Mouse (Mus musculus) CH12F3 (cell line): ENCODE data around the gene Limch1.

ENCODE experiments used
- in situ Hi-C: fragments of 300-500 bp; cut with MboI; formaldehyde crosslinking; loops from 2 replicates; pipeline ENCODE4 v1.14.3; 2020; ENCODE audit warnings: low sequenced_read_pairs

The Limch1 gene

GRCm38 (mm10) chr5:67011985-67012384 is 266.4 kb downstream of the Limch1 start:
- in situ Hi-C loops: no loop called here

DNA sequence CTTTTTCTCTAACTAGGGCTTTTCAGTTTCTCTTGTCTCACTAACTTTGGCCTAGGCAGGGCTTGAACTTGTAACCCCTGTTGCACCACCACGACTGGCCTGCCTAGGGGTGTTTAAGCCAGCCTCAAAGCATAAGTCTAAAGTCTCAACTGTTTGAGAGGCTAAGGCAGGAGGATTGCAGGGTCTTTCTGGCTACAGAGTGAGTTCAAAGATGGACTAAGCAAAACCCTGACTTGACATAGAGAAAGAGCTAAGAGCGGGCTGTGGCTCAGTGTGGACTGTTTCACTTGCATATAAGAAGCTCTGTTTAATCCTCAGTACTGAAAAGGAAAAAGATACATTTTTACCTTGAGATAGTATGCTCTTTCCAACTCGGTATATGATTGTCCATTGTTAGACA is 268.3 kb downstream of the Limch1 start:
- in situ Hi-C loops: no loop called here

- in situ Hi-C loops: no loop called here
Observed at GRCm38 (mm10) chr5:67016450-67016849, 270.8 kb downstream of the Limch1 start.

- in situ Hi-C loops: no loop called here
Observed at GRCm38 (mm10) chr5:67024459-67025050, 278.9 kb downstream of the Limch1 start.

- in situ Hi-C loops: no loop called here
Observed at GRCm38 (mm10) chr5:67025095-67025494, 279.5 kb downstream of the Limch1 start.

DNA sequence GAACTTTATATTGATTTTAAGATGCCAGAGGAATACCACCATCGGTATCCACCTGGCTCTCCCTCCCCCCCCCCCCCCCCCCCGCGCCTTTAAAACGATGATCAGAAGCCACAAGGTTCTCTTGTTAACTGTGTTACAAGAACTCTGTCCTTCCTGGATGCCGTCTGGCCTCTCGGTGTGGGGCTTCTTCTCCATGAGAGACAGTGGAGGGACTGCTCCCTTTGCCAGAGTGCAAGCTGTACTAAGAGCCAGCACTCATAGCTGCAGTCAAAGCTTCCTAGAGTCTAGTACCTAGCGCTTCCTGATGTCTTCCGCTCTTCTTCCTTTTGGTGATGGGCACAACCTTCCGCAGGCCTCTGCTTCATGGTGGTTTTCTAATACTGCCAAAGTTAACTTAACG is 280.0 kb downstream of the Limch1 start:
- in situ Hi-C loops: no loop called here

- in situ Hi-C loops: no loop called here
Observed at GRCm38 (mm10) chr5:67028786-67029185, 283.2 kb downstream of the Limch1 start.

DNA sequence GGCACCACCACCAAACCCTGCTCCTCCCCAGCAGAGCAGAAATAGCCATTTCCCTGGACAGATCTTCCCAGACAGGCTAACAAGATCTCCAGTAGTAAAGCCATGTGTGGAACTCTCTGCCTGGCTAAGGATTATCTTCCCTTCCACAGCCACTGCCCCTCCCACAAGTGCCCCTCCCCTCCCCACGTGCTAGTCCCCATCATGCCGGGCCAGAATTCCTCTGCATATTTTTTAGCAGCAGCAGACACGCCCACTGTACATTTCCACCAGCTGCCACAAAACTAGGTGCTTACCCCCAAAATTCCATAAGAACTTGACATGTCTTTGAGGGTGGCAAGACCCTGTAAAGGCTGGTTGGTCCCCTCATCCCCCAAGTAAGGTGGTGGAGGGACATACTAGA is 284.3 kb downstream of the Limch1 start:
- in situ Hi-C loops: no loop called here

- in situ Hi-C loops: no loop called here
Observed at GRCm38 (mm10) chr5:67032601-67033000, 287.0 kb downstream of the Limch1 start.

DNA sequence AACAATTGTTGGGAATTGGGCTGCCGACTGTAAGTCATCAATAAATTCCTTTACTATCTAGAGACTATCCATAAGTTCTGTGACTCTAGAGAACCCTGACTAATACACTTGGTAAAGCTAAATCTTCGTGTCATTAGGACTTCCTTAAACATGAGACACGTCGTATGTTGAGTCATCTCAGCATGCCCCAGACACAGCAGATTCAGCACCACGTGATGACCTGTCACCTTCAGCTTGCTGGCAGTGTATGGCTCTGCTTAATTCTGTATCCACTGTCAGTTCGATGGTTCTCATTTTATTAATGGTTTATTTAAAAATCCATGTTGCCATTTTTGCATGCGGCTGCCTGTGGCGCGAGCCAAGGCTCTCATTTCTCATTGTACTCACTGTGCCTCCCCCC is 298.3 kb downstream of the Limch1 start:
- in situ Hi-C loops: no loop called here

- in situ Hi-C loops: no loop called here
Observed at GRCm38 (mm10) chr5:67048003-67048402, 302.4 kb downstream of the Limch1 start.

DNA sequence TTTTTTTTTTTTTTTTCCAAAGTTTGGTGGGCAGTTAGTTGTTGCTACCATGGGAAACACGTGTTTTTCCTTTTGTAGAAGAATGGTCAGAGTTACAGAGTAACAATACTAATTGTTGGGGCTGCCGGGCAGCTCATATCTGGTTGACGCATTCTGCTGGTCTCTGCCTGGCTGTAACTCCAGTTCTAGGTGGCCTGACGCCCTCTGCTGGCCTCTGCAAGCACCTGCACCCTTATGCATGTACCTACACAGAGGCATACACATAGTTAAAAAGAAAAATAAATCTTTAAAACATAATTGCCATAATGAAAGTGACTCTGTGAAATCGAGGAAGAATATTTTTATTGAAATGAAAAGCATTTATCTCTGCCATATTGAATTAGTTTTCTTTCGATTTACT is 312.2 kb downstream of the Limch1 start:
- in situ Hi-C loops: no loop called here

DNA sequence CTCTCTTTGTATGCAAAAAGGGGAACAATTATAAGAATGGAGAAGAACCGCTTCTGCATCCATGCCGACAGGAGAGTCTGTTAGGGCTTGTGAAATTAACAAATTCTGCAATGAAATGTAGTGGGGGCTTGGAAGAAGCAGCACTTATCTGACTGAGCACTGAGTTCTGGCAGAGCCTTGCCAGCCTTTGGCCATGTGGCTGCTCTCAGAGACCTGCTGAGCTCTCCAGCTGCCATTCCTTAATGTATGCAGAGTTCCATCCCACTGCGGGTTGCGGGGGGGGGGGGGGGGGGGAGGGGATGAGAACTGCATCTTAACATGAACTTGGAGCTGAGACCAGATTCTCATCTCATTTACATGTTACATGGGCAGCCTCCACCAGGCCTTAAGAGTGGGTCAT is 314.9 kb downstream of the Limch1 start:
- in situ Hi-C loops: no loop called here

DNA sequence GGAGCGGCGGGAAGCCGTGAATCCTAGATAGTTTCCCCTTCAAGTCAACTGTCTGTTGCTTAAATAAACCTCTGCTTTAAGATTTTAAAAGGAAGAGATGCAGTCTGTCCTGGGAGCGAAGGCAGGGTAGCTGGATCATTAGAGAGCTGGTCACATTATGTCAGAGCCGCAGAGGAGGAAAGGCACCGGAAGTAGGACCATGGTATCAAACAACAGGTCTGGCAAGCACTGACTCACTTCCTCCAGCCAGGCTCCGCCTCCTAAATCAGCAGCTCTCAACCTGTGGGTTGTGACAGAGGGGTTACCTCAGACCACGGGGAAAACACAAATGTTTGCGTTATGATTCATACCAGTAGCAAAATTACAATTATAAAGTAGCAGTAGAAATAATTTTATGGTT is 318.0 kb downstream of the Limch1 start:
- in situ Hi-C loops: no loop called here

- in situ Hi-C loops: no loop called here
Observed at GRCm38 (mm10) chr5:67083117-67083516, 337.5 kb downstream of the Limch1 start.

DNA sequence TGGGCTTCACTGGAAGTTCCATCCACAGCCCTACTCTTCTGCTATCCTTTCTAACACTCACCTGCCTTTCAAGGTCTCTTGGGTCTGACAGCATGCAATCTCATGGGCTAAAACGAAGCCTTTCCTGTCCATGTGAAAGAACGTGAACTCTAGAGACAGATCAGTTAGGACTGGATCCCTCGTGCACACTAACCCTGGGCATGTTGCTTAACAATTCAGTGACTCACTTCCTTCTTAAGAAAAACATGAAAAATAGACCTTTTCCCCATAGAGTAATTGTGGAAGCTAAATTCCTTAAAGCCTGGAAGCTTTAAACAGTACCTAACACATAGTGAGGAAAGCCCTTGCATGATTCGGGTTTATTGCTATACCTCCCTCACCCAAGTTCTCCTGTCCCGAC is 345.2 kb downstream of the Limch1 start:
- in situ Hi-C loops: no loop called here

DNA sequence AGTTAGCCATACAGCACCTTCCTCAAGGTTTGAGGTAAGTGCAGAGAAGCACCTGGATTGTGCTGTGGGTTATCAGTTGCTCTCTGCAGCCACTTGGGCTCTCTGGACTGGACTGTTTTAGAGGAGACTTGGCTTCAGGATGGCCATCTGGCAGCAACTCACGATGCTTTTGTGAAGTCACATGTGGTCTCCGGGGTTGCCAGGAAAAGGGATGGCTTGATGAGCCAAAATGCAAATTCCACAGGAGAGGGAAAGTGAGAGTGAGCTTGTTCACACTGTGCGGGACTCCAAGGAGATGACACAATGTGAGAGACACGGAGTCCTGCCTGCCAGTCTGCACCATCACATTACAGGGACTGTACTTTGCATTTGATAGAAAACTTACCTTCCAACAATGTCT is 346.1 kb downstream of the Limch1 start:
- in situ Hi-C loops: no loop called here

- in situ Hi-C loops: no loop called here
Observed at GRCm38 (mm10) chr5:67093991-67094390, 348.4 kb downstream of the Limch1 start.

- in situ Hi-C loops: no loop called here
Observed at GRCm38 (mm10) chr5:67095153-67095552, 349.5 kb downstream of the Limch1 start.

GRCm38 (mm10) chr5:67095651-67096377 is 350.2 kb downstream of the Limch1 start:
- in situ Hi-C loops: no loop called here

DNA sequence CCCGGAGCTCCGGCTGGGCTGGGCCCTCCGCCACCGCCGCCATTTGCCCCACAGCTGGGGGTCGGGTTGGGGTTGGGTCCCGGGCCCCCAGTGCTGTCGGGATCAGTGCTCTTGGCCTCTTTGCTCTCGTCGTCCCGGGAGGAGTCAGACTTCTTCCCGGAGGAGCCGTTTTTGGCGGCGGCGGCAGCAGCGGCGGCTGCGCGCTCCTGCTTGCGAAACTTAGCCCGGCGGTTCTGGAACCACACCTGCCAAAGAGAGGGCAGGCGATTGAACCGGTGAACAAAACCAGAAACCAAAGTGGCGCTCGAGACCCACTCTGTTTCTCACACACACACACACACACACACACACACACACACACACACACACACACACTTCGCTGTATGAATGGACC is 350.7 kb downstream of the Limch1 start:
- in situ Hi-C loops: no loop called here

- in situ Hi-C loops: no loop called here
Observed at GRCm38 (mm10) chr5:67097106-67098050, 351.8 kb downstream of the Limch1 start.
